Mouse (Mus musculus): ENCODE measurements around the gene Hist1h4d.
"Not testable (repeated sequence)": the region's sequence is repeated elsewhere in the genome, so short reads cannot be mapped to it uniquely, and the experiment has no call there.

GRCm38 (mm10) chr13:23533560-23534367 is 47.6 kb upstream of the Hist1h4d start, which contains the start of gene Hist1h2af:
- not testable (repeated sequence) for TF ChIP-seq CEBPB (IDR thresholded peaks at IDR 0.05; ENCODE audit: low read depth); CTCF (IDR thresholded peaks at IDR 0.05; ENCODE audit: control insufficient read depth, insufficient read depth, insufficient read length); MAX (IDR thresholded peaks at IDR 0.05); USF1 (IDR thresholded peaks at IDR 0.05; ENCODE audit: low read depth); MYOD1 (IDR thresholded peaks at IDR 0.05; ENCODE audit: control insufficient read depth, insufficient read length, low read depth)

All from C2C12 (cell line).